Mouse (Mus musculus) ES-E14 (cell line): ENCODE measurements around the gene Usp19.

Experiments used
- MAFK ChIP-seq: IDR thresholded peaks from 2 replicates; pipeline ENCODE4 v1.6.1; 2014; ENCODE audit warnings: mild to moderate bottlenecking, low read depth, low read length, inconsistent platforms; ENCODE audit not compliant: insufficient read depth
- ZNF384 ChIP-seq: IDR thresholded peaks from 2 replicates; pipeline ENCODE4 v1.6.1; 2012; ENCODE audit warnings: low read depth, low read length, inconsistent platforms

GRCm38 (mm10) chr9:108545986-108546385 is 55.6 kb downstream of the Usp19 start:
- TF ChIP-seq ZNF384 (no peak), MAFK (no peak)
